Mouse (Mus musculus) R1 (cell line): ENCODE data around the gene Hmgb2.
A peak's percentile ranks its signal among the peaks of the same experiment; 100 is the strongest.

ENCODE experiments used
- DNase-seq: peaks from one replicate; pipeline ENCODE4 v3.0.0-alpha.2; 2018; ENCODE audit warnings: low read depth, low spot score

The Hmgb2 gene

DNA sequence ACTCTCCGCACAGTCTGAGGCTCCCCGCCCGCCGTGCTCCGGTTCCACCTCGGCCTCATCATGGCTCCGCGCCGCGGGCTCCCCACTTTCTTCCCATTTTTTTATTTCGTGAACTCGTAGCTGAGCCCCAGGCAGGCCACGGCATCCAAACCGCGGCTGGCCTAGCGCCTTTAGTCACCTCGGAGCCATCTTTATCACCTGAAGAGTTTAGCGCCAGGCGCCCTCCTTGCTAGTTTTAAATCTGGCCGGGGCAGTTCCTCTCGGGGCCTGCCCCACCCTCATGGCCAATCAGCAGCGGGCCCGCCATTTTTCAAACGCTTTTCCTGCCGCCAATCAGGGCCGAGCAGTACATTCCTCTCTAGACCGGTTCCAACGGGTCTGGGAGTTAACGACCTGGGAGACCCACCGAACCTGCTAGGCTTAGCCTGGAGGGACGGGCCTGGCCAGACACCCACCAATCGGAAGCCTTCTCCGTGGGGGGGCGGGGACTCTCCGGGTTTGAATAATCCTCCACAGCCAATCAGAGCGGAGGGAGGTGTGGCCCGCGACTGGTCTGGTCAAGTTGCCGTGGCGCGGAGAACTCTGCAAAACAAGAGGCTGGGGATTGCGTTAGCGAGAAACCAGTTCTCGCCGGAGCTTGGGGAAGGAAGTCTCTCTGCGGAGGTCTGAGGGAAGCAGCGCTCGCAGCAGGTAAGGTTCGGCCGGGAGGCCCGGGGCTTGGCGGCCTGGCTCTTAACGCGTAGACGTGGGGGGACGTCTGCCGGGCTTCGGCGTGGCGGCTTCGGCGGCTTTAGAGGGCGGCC, at the start of gene Hmgb2:
Gene Hmgb2 (plus strand): TSS at position 592 of the 803 bp plus-strand sequence.
- DNase-seq: peak; percentile 100

GRCm38 (mm10) chr8:57462839-57463238, 48.9 kb upstream of the Hmgb2 start:
- DNase-seq: no peak

DNA sequence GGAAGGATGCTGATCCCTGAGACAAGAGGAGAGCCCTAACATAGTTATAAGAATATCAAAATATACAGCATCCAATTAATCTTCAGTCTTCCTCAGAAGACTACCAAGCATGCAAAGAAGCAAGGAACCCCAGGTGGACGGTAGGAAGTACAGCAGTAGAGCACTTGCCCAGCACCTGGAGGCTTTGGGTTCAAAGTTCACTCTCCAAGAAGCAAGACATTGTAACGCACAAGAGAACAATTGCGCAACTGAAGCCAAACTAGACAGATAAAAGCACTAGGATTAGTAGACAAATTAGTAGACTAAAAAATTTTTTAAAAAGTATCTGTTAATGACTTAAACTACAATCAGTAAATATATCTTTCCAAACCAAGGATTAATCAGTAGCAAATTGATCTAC, 48.0 kb upstream of the Hmgb2 start:
- DNase-seq: no peak

DNA sequence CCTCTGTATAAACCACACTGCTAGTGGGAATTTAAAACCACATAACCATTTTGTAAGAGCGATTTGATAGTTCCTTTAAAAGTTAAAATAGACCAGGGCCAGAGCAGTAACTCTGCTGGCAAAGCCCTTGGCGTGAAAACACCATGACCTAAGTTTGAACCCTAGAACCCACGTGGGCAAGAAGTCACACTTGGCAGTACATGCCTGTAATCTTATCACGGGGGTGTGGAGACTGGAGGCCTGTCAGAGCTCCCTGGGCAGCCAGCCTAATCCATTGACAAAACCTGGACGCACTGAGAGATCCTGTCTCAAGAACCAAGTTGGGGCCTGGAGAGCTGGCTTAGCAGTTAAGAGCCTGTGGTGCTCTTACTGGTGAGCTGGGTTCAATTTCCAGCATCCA, 43.1 kb upstream of the Hmgb2 start:
- DNase-seq: no peak

- no peak for DNase-seq
Measured at GRCm38 (mm10) chr8:57470863-57471262, 40.8 kb upstream of the Hmgb2 start.

- DNase-seq: no peak
Measured at GRCm38 (mm10) chr8:57473751-57474150, 38.0 kb upstream of the Hmgb2 start.

GRCm38 (mm10) chr8:57478406-57478805, 33.3 kb upstream of the Hmgb2 start:
- DNase-seq: no peak

GRCm38 (mm10) chr8:57479700-57480099, 32.0 kb upstream of the Hmgb2 start:
- no peak for DNase-seq

- peak; percentile 85 for DNase-seq
Measured at GRCm38 (mm10) chr8:57480606-57481005, 31.1 kb upstream of the Hmgb2 start.

DNA sequence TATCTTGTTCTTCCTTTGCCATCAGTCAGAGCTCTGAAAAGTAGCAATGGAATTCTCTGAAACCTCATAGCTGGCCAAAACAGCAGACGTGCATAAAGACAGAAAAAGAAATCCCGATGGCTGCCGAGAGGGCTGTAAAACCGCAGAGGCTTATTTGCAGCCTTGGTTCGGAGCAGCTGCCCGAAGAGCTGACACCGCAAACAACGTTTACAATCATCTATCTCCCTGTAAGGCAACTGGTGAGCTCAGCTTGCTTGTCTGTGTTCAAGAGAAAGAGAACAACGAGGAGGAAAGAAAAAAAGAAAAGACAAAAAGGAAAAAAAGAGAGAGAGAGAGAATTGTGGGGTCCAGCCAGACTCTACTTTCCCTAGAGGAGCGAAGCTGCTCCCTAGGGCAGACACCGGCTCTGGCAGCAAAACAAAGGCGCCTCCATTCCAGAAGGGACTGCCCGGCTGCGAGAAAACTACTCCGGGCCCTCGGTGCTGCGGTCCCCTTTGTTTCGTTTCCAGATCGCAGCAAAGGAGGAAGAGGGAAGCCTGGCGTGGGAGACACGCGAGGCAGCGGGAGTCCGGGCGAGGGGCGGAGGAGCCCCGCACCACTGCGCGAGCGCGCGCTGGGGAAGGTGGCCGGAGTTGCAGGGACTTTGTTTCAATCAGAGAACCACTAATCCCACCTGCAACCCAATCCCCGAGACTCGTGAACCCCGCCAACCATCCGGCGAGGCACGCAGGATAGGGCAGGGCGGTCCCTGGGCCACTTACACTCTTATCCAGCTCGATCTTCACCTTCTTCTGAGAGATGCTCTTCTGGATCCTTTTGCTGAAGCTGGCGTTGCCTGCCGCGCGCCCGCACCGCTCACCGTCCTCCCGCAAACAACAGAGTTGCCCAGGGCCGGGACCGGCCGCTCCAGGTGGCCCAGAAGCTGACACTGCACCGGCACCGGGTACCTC, 24.9 kb upstream of the Hmgb2 start:
- DNase-seq: peak; percentile 74

- DNase-seq: peak; percentile 99
Measured at GRCm38 (mm10) chr8:57487441-57488155, 24.1 kb upstream of the Hmgb2 start, which contains the start of gene Sap30. Gene Sap30, minus strand, starts transcription at chr8:57487860.

DNA sequence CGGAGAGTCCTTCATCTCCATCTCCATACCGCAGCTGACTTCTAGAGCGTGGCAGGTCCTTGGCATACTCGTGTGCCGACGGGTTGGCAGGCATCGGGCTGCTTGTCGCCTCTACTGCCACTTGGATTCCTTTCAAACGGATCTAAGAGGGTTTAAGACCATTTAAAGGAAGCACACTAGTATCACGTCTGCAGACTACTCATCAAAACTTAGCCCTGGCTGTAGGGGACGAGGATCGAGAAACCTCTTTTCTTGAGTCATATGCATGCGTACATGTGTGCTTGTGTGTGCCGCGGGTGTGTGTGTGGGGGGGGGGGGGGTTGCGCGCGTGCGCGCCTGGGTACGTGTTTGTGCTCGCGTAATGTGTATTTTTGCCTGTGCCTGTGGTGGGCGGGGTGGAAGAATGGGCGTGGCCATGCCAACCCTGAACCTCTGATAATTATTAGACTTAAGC, 23.4 kb upstream of the Hmgb2 start:
- DNase-seq: peak; percentile 77

DNA sequence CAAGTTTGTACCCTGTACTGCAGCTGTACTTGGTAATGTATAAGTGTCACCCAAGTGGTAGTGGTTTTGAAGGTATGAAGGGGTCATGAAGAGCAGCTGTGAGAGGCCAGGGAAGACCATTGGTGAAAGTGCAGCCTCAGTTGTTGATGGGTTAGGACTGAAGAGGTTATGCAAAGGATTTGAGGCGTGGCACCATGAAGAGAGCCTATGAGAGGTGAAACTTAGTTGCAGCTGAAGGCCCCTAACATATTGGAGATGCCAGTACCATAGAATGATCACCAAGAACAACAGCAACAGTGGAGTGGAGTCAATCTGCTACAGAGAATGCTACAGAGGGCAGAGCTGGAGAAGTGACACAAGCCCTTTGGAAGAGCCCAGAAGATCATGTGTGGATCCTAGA, 22.3 kb upstream of the Hmgb2 start:
- peak; percentile 74 for DNase-seq

DNA sequence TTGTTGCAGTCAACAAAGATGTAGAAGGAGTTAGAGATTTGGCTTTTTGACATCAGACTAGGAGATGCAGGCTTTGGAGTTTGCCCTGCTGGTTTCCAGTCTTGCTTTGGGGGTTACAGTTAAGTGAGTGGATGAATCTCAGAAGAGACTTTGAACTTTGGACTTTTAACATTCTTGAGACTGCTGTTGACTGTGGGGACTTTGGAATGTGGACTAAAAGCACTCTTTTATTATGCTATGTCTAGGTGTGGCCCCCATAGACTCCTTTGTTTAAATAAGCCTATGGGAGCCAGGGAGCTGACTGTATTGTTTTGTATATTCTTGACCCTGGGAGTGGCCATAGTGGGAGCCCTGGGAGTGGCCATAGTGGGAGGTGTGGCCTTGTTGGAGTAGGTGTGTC, 21.8 kb upstream of the Hmgb2 start:
- DNase-seq: peak; percentile 99

- DNase-seq: no peak
Measured at GRCm38 (mm10) chr8:57491873-57492272, 19.8 kb upstream of the Hmgb2 start.

DNA sequence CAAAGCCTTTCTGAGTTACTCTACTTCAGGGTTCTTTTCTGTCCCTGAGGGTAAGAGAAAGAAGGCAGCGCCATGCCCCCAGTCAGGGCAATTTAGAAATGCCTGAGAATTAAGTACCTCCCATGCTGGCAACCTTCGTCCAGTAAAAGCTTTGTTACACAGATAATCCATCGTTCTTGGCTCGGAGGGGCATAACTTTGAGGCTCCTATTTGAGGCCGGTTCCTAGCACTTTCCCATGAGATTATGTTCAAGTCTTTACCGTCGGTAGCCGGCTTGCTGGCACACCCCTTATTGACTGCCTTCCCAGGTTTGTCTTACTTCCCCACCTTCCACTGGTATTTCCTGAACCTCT, 13.2 kb upstream of the Hmgb2 start:
- DNase-seq: no peak

GRCm38 (mm10) chr8:57498847-57499511, 12.7 kb upstream of the Hmgb2 start:
- DNase-seq: peak; percentile 88

DNA sequence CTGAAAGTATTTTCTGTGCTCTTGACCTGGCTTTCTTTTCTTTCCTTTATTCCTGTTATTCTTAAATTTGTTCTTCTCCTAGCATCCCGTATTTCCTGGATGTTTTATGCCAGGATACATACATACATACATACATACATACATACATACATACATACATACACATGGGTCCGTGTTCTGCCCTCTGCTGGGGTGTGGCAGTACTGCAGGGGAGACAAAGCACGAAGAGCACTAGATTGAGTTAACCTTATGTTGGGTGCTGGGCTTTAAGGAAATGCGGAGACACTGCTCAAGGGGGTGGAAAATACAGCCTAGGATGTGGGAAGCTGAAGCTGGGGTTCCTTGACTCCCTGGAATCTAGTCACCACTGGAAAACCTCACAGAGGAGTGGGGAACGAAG, 8.1 kb upstream of the Hmgb2 start:
- peak; percentile 82 for DNase-seq

DNA sequence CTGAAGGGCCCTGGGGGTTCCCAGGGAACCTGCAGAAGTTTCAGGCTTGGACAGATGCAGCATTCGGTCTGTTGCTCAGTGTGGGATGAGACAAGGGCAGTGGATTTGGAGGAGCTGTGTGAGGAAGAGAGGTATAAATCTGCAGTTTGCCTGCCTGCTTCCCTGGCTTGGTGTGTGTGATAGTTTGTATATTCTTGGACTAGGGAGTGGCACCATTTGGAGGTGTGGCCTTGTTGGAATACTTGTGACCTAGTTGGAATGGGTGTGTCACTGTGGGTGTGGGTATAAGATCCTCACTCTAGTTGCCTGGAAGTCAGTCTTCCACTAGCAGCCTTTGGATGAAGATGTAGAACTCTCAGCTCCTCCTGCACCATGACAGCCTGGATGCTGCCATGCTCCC, 6.2 kb upstream of the Hmgb2 start:
- DNase-seq: peak; percentile 75

DNA sequence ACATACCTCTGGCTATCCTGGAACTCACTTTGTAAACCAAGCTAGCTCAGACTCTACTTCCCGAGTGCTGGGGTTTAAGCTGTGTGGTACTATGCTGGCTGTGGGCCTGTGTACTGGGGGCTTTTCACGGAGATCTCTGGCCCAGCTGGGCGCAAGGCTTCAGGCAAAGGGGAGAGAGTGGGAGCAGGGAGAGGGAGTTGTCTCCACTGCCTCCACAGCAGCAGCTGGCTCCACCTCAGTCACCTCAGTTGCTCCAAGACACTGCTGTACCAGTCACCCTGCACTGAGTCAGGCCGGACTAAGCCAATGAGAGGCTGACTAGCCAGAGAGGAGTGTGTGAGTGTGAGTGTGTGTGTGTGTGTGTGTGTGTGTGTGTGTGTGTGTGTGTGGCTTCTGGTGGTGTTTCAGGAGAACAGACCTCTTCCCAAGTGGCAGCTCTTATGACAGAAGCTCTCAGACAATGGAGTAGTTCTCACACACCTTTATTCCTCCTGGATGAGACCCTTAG, 4.1 kb upstream of the Hmgb2 start:
- DNase-seq: no peak

- no peak for DNase-seq
Measured at GRCm38 (mm10) chr8:57508657-57509056, 3.0 kb upstream of the Hmgb2 start.
